Mouse (Mus musculus): ENCODE data around the gene 2310034C09Rik. TPM values are rescaled to one million over a fixed set of nuclear protein-coding genes. Genes with fewer than 3 reads are reported as not detected.

2310034C09Rik gene
- polyA plus RNA-seq, 1 experiment from 2014 or later, result not detected

DNA sequence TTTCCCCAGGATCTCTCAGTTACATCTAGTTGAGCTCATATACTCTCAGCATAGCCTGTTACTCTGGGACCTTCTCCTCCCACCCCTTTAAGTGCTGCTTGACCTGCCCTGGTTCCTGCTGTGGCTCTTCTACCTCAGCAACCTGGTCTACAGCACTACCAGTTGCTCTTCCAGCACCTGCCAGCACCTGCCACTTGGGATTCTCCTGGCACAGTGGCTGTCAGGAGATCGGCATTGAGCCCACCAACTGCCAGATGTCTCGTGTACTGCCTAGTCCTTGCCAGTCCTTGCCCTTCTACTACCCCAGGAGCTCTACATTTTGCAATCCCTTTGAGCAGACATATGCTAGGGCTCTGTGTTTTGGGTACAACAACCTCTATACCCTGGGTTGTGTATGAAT is 28.1 kb downstream of the 2310034C09Rik start:
- WGBS (ENCODE audit: insufficient replicate concordance), result 46% methylated on average over 2 of the region's 2 CpGs
- no peak for ATAC-seq
- no peak overlapping the region for H3K27ac ChIP-seq
- H3K9me3 ChIP-seq (replicated peaks), result no peaks in the 10 kb centered on the region
- no peak overlapping the region for H3K4me2 ChIP-seq
- no peak overlapping the region for H3K9ac ChIP-seq
- H3K36me3 ChIP-seq, result no peaks in the 10 kb centered on the region
- H3K4me3 ChIP-seq, result no peak overlapping the region
- H3K4me1 ChIP-seq, result no peaks in the 10 kb centered on the region
- H3K27me3 ChIP-seq (replicated peaks), result no peaks in the 10 kb centered on the region

Other genes with a start within 250 kb of the 2310034C09Rik start
- not detected in 2 replicates for gene Cldn8, start 195.7 kb upstream of the 2310034C09Rik start, polyA plus RNA-seq (2016; fragmentation: Nextera tagmentation; extraction: Ambion mirVana)
- not detected in 2 replicates for gene Krtap24-1, start 146.6 kb upstream of the 2310034C09Rik start, polyA plus RNA-seq (2016; fragmentation: Nextera tagmentation; extraction: Ambion mirVana)
- gene 2310079G19Rik, start 131.2 kb upstream of the 2310034C09Rik start, polyA plus RNA-seq (2016; fragmentation: Nextera tagmentation; extraction: Ambion mirVana), result not detected in 2 replicates
- not detected in 2 replicates for gene Krtap26-1, start 111.1 kb upstream of the 2310034C09Rik start, polyA plus RNA-seq (2016; fragmentation: Nextera tagmentation; extraction: Ambion mirVana)
- not detected in 2 replicates for gene Krtap27-1, start 87.2 kb upstream of the 2310034C09Rik start, polyA plus RNA-seq (2016; fragmentation: Nextera tagmentation; extraction: Ambion mirVana)
- not detected in 2 replicates for gene 2310061N02Rik, start 50.9 kb upstream of the 2310034C09Rik start, polyA plus RNA-seq (2016; fragmentation: Nextera tagmentation; extraction: Ambion mirVana)
- not detected in 2 replicates for gene Krtap13-1, start 30.0 kb upstream of the 2310034C09Rik start, polyA plus RNA-seq (2016; fragmentation: Nextera tagmentation; extraction: Ambion mirVana)
- gene Krtap13, start 7.2 kb upstream of the 2310034C09Rik start, polyA plus RNA-seq (2016; fragmentation: Nextera tagmentation; extraction: Ambion mirVana), result not detected in 2 replicates
- gene 2310057N15Rik, start 15.4 kb downstream of the 2310034C09Rik start, polyA plus RNA-seq (2016; fragmentation: Nextera tagmentation; extraction: Ambion mirVana), result not detected in 2 replicates
- not detected in 2 replicates for gene Gm5965, start 19.0 kb downstream of the 2310034C09Rik start, polyA plus RNA-seq (2016; fragmentation: Nextera tagmentation; extraction: Ambion mirVana)
- gene Gm20741, start 53.4 kb downstream of the 2310034C09Rik start, polyA plus RNA-seq (2016; fragmentation: Nextera tagmentation; extraction: Ambion mirVana), result not detected in 2 replicates
- not detected in 2 replicates for gene Krtap15, start 61.4 kb downstream of the 2310034C09Rik start, polyA plus RNA-seq (2016; fragmentation: Nextera tagmentation; extraction: Ambion mirVana)
- not detected in 2 replicates for gene Krtap14, start 67.3 kb downstream of the 2310034C09Rik start, polyA plus RNA-seq (2016; fragmentation: Nextera tagmentation; extraction: Ambion mirVana)
- gene Krtap19-1, start 110.6 kb downstream of the 2310034C09Rik start, polyA plus RNA-seq (2016; fragmentation: Nextera tagmentation; extraction: Ambion mirVana), result not detected in 2 replicates
- gene Krtap19-2, start 115.4 kb downstream of the 2310034C09Rik start, polyA plus RNA-seq (2016; fragmentation: Nextera tagmentation; extraction: Ambion mirVana), result not detected in 2 replicates
- gene Krtap19-3, start 119.2 kb downstream of the 2310034C09Rik start, polyA plus RNA-seq (2016; fragmentation: Nextera tagmentation; extraction: Ambion mirVana), result not detected in 2 replicates
- gene Krtap19-4, start 126.2 kb downstream of the 2310034C09Rik start, polyA plus RNA-seq (2016; fragmentation: Nextera tagmentation; extraction: Ambion mirVana), result not detected in 2 replicates
- gene Krtap19-5, start 137.6 kb downstream of the 2310034C09Rik start, polyA plus RNA-seq (2016; fragmentation: Nextera tagmentation; extraction: Ambion mirVana), result not detected in 2 replicates
- gene Krtap19-9b, start 173.4 kb downstream of the 2310034C09Rik start, polyA plus RNA-seq (2016; fragmentation: Nextera tagmentation; extraction: Ambion mirVana), result not detected in 2 replicates
- gene Krtap16-3, start 204.0 kb downstream of the 2310034C09Rik start, polyA plus RNA-seq (2016; fragmentation: Nextera tagmentation; extraction: Ambion mirVana), result not detected in 2 replicates

Data from liver, embryonic 12.5 days (tissue).